Comparison of ENCODE assay signal across 8 mouse cellular contexts in the genomic region with DNA sequence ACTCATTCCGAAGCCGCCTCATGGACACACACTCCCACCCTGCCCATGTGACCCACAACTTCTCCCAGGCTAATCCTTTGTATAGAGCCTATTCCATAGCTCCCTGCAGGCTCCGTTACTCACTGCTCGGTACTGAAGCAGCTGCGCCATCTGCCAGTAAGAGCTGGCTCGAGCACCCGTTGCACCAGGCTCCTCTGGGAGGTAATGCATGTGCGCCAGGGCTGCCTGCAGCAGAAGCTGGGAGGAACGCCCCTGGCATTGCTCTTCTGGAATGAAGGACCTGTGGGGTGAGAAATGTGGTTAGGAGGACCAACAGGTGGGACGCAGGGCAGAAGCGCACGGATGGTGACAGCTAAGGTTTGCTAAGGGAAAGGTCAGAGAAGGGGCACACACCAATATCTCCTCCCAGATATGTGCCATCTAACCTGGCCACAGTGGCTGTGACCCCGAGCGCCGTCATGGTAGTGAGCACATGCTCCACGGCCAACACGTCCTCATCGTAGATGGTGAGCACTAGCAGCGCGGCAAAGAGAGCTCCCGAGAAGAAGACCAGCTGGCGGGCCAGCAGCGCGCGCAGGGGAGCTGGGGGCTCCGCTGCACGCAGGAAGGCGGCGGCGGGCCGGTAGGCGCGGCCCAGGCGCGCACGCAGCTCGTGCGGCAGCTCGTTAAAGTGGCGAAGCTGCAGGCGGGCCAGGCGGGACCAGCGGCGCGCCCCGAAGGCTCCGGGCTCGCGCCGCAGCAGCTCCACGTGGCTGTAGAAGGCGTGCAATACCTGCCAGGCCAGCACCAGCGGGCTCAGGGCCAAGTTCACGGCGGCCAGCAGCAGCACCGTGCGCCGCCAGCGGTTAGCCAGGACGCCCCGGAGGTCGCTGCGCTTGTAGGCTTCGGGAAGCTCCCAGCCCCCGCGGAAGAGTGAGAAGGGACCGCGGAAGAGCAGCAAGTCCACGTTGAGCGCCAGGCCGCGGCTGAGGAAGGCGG. TPM values are rescaled to one million over a fixed set of nuclear protein-coding genes. Genes with fewer than 3 reads are reported as not detected.
DNase-seq lines count a peak whose midpoint lies in the region; ATAC-seq lines count a peak whose summit lies in the region.

No protein-coding gene starts in this region.

- peaks cover 28% of the 10 kb centered on the region for H3K4me1 ChIP-seq in forebrain, embryonic 13.5 days
- H3K4me1 ChIP-seq in neural tube, embryonic 15.5 days, result peaks cover 40% of the 10 kb centered on the region

- ATAC-seq in forebrain, embryonic 13.5 days, result peak; percentile 70
- ATAC-seq in neural tube, embryonic 15.5 days (ENCODE audit: low FRiP score), result peak; percentile 58

- H3K27ac ChIP-seq in forebrain, embryonic 13.5 days, result no peak overlapping the region
- peak overlapping the region; percentile 48 for H3K27ac ChIP-seq in neural tube, embryonic 15.5 days (replicated peaks)

- peak overlapping the region; percentile 45 for H3K4me3 ChIP-seq in forebrain, embryonic 13.5 days
- peak overlapping the region; percentile 49 for H3K4me3 ChIP-seq in neural tube, embryonic 15.5 days (replicated peaks)

- under 1% methylated on average over 68 of the region's 73 CpGs for WGBS in forebrain, embryonic 13.5 days
- under 1% methylated on average over 73 of the region's 73 CpGs for WGBS in neural tube, embryonic 15.5 days

- peak overlapping the region; percentile 95 for H3K4me2 ChIP-seq in forebrain, embryonic 13.5 days
- peak overlapping the region; percentile 99 for H3K4me2 ChIP-seq in neural tube, embryonic 15.5 days

- H3K9ac ChIP-seq in forebrain, embryonic 13.5 days, result peak overlapping the region; percentile 59
- peak overlapping the region; percentile 56 for H3K9ac ChIP-seq in neural tube, embryonic 15.5 days (replicated peaks)

- H3K9me3 ChIP-seq in forebrain, embryonic 13.5 days (replicated peaks), result no peaks in the 10 kb centered on the region
- no peaks in the 10 kb centered on the region for H3K9me3 ChIP-seq in neural tube, embryonic 15.5 days (replicated peaks)

- no peaks in the 10 kb centered on the region for H3K36me3 ChIP-seq in forebrain, embryonic 13.5 days (ENCODE audit: poor library complexity, severe bottlenecking)
- no peaks in the 10 kb centered on the region for H3K36me3 ChIP-seq in neural tube, embryonic 15.5 days

- H3K27me3 ChIP-seq in forebrain, embryonic 13.5 days, result peaks cover 65% of the 10 kb centered on the region
- H3K27me3 ChIP-seq in neural tube, embryonic 15.5 days (replicated peaks), result peaks cover 22% of the 10 kb centered on the region; the same call in 1 of the 2 replicates

- DNase-seq in ES-CJ7 (ENCODE audit: low read depth, low spot score), result peak; percentile 67
- peak; percentile 77 for DNase-seq in adrenal gland, postnatal 25 days
- DNase-seq in heart, postnatal 4 days, result peak; percentile 77
- DNase-seq in layer of hippocampus, adult 18-20 months (ENCODE audit: low spot score in 2 of 2), result peak; percentile 57 to 71
- peak; percentile 54 to 72 for DNase-seq in lung, adult 18-20 months
- DNase-seq in urinary bladder, postnatal 25 days (ENCODE audit: low spot score), result peak; percentile 52

RNA-seq across cellular contexts. Expression of gene Atg9b, which starts 4.4 kb away (rescaled TPM):
- total RNA-seq in adrenal gland, postnatal 25 days (2021), result 0.27 and 1.2 TPM in 2 replicates
- polyA plus RNA-seq in forebrain, embryonic 13.5 days (2015; fragmentation: Nextera tagmentation; extraction: Ambion mirVana), result 0.52 and 0.57 TPM in 2 replicates
- total RNA-seq in heart, postnatal 4 days (2021), result under 1 TPM; 0.45 to 0.83 TPM
- total RNA-seq in layer of hippocampus, adult 18-20 months (2021), result 1 to 10 TPM; 3.0 to 3.7 TPM
- polyA plus RNA-seq in neural tube, embryonic 15.5 days (2015; fragmentation: Nextera tagmentation; extraction: Ambion mirVana), result 4.0 and 4.8 TPM in 2 replicates

RNA-seq across cellular contexts. Expression of gene Abcb8, which starts 5.9 kb away (rescaled TPM):
- 83.6 and 88.2 TPM in 2 replicates for total RNA-seq in adrenal gland, postnatal 25 days (2021)
- 39.0 and 48.1 TPM in 2 replicates for polyA plus RNA-seq in forebrain, embryonic 13.5 days (2015; fragmentation: Nextera tagmentation; extraction: Ambion mirVana)
- total RNA-seq in heart, postnatal 4 days (2021), result 10 to 100 TPM; 86.3 to 87.0 TPM
- 10 to 100 TPM; 57.0 to 60.1 TPM for total RNA-seq in layer of hippocampus, adult 18-20 months (2021)
- polyA plus RNA-seq in neural tube, embryonic 15.5 days (2015; fragmentation: Nextera tagmentation; extraction: Ambion mirVana), result 49.4 and 52.2 TPM in 2 replicates

RNA-seq across cellular contexts. Expression of gene Nos3, which starts 22.9 kb away (rescaled TPM):
- total RNA-seq in adrenal gland, postnatal 25 days (2021), result 8.3 and 8.7 TPM in 2 replicates
- polyA plus RNA-seq in forebrain, embryonic 13.5 days (2015; fragmentation: Nextera tagmentation; extraction: Ambion mirVana), result 5.6 and 5.9 TPM in 2 replicates
- total RNA-seq in heart, postnatal 4 days (2021), result 10 to 100 TPM; 39.5 to 40.6 TPM
- 1 to 10 TPM; 6.8 to 7.0 TPM for total RNA-seq in layer of hippocampus, adult 18-20 months (2021)
- 9.3 and 10.6 TPM in 2 replicates for polyA plus RNA-seq in neural tube, embryonic 15.5 days (2015; fragmentation: Nextera tagmentation; extraction: Ambion mirVana)

RNA-seq across cellular contexts. Expression of gene Asic3, which starts 25.6 kb away (rescaled TPM):
- total RNA-seq in adrenal gland, postnatal 25 days (2021), result 0.43 TPM in 1 of 2 replicates, not detected in the other
- polyA plus RNA-seq in forebrain, embryonic 13.5 days (2015; fragmentation: Nextera tagmentation; extraction: Ambion mirVana), result 0.24 TPM in 1 of 2 replicates, not detected in the other
- under 1 TPM in 1 of 2 experiments, not detected in 1; 0.19 TPM for total RNA-seq in heart, postnatal 4 days (2021)
- under 1 TPM; 0.27 to 0.53 TPM for total RNA-seq in layer of hippocampus, adult 18-20 months (2021)
- 1.6 and 2.4 TPM in 2 replicates for polyA plus RNA-seq in neural tube, embryonic 15.5 days (2015; fragmentation: Nextera tagmentation; extraction: Ambion mirVana)

RNA-seq across cellular contexts. Expression of gene Cdk5, which starts 35.8 kb away (rescaled TPM):
- total RNA-seq in adrenal gland, postnatal 25 days (2021), result 46.4 and 51.2 TPM in 2 replicates
- 80.7 and 84.0 TPM in 2 replicates for polyA plus RNA-seq in forebrain, embryonic 13.5 days (2015; fragmentation: Nextera tagmentation; extraction: Ambion mirVana)
- 10 to 100 TPM; 22.4 to 26.1 TPM for total RNA-seq in heart, postnatal 4 days (2021)
- total RNA-seq in layer of hippocampus, adult 18-20 months (2021), result 100 to 1,000 TPM; 126 to 133 TPM
- polyA plus RNA-seq in neural tube, embryonic 15.5 days (2015; fragmentation: Nextera tagmentation; extraction: Ambion mirVana), result 113 and 133 TPM in 2 replicates
